25 mouse cellular contexts compared by ENCODE assay signal in genomic region chr5:137937238-137937637, GRCm38 (mm10). TPM values are rescaled to one million over a fixed set of nuclear protein-coding genes. Genes with fewer than 3 reads are reported as not detected.
DNase-seq lines count a peak whose midpoint lies in the region; ATAC-seq and TF ChIP-seq lines count a peak whose summit lies in the region.
"Had no signal": no experiment of that assay in that cellular context is flagged by ENCODE, and none has a peak within 500 bp of the region (broad histone marks: within the 10 kb centered on the region; RNA-seq: fewer than 3 reads in every experiment).

No protein-coding gene starts in this region.

- DNase-seq in kidney, adult 2 months, result no peak
- DNase-seq in kidney, adult 9 months, result no peak
- no peak for DNase-seq in midbrain, postnatal 0 days (ENCODE audit: low spot score)
- no peak for DNase-seq in midbrain, embryonic 10.5 days (ENCODE audit: low spot score)
- DNase-seq in R1 (ENCODE audit: low read depth, low spot score), result peak; percentile 77
- DNase-seq in ovary, postnatal 36 days (ENCODE audit: low spot score), result no peak
- DNase-seq in c-Kit-positive CD71-positive TER-119-positive erythroid progenitor cells, embryonic 14.5 days (ENCODE audit: low spot score), result no peak
- no peak for DNase-seq in cerebellum, adult 11-12 months
- DNase-seq: adrenal gland, postnatal 10 days; cerebellum, postnatal 36 days; forebrain, postnatal 0 days; gastrocnemius, postnatal 14 days; heart, postnatal 14 days; right cerebral cortex, adult 18-20 months had no signal

- H3K9me3 ChIP-seq in midbrain, postnatal 0 days (ENCODE audit: low read length), result no peaks in the 10 kb centered on the region
- H3K9me3 ChIP-seq in midbrain, embryonic 10.5 days (replicated peaks), result no peaks in the 10 kb centered on the region
- H3K9me3 ChIP-seq: heart, embryonic 10.5 days; limb, embryonic 15.5 days; midbrain, embryonic 12.5 days had no signal

- H3K4me1 ChIP-seq in kidney, adult 2 months (ENCODE audit: control insufficient read depth, insufficient read depth, low read length), result no peaks in the 10 kb centered on the region
- no peaks in the 10 kb centered on the region for H3K4me1 ChIP-seq in midbrain, postnatal 0 days (ENCODE audit: insufficient read depth, low read length)
- H3K4me1 ChIP-seq in midbrain, embryonic 10.5 days, result no peaks in the 10 kb centered on the region
- H3K4me1 ChIP-seq: heart, embryonic 10.5 days; limb, embryonic 15.5 days; midbrain, embryonic 12.5 days had no signal

- TF ChIP-seq CTCF in kidney, adult 2 months (conservative IDR thresholded peaks at IDR 0.05; ENCODE audit: insufficient read depth, insufficient read length, low read depth, low read length), result peak; percentile 35
- 0 out of 2 replicates have a peak, but pooled peaks have one; percentile 6 for TF ChIP-seq CTCF in midbrain, postnatal 0 days (IDR thresholded peaks at IDR 0.05)

- no peak overlapping the region for H3K4me2 ChIP-seq in midbrain, postnatal 0 days (ENCODE audit: low read depth, low read length, poor library complexity, severe bottlenecking)
- H3K4me2 ChIP-seq: limb, embryonic 15.5 days; midbrain, embryonic 12.5 days had no signal

- TF ChIP-seq POLR2A in kidney, adult 2 months (IDR thresholded peaks at IDR 0.05; ENCODE audit: low read depth, low read length), result no peak

- no peak overlapping the region for H3K9ac ChIP-seq in midbrain, postnatal 0 days (replicated peaks; ENCODE audit: low read length, poor library complexity, severe bottlenecking)
- H3K9ac ChIP-seq: forebrain, postnatal 0 days; limb, embryonic 15.5 days; midbrain, embryonic 12.5 days had no signal

- ATAC-seq in midbrain, postnatal 0 days (ENCODE audit: low FRiP score), result no peak
- ATAC-seq: forebrain, postnatal 0 days; hindbrain, embryonic 16.5 days had no signal

- no peak overlapping the region for H3K27ac ChIP-seq in kidney, adult 2 months (ENCODE audit: insufficient read depth, low read depth, low read length)
- no peak overlapping the region for H3K27ac ChIP-seq in midbrain, postnatal 0 days (ENCODE audit: low read depth, low read length)
- H3K27ac ChIP-seq in midbrain, embryonic 10.5 days (replicated peaks), result no peak overlapping the region
- H3K27ac ChIP-seq: heart, embryonic 10.5 days; limb, embryonic 15.5 days; midbrain, embryonic 12.5 days had no signal

- no peaks in the 10 kb centered on the region for H3K36me3 ChIP-seq in kidney, adult 2 months (ENCODE audit: control insufficient read depth, insufficient read depth, low read length)
- no peaks in the 10 kb centered on the region for H3K36me3 ChIP-seq in midbrain, postnatal 0 days (ENCODE audit: insufficient read depth, low read length)
- no peaks in the 10 kb centered on the region for H3K36me3 ChIP-seq in midbrain, embryonic 10.5 days
- H3K36me3 ChIP-seq: heart, embryonic 10.5 days; limb, embryonic 15.5 days; midbrain, embryonic 12.5 days had no signal

- 64% methylated on average over 4 of the region's 4 CpGs for WGBS in kidney, adult 2 months
- WGBS in midbrain, postnatal 0 days, result 69% methylated on average over 4 of the region's 4 CpGs
- WGBS in midbrain, embryonic 10.5 days, result 70% methylated on average over 4 of the region's 4 CpGs

- no peak overlapping the region for H3K4me3 ChIP-seq in kidney, adult 2 months (ENCODE audit: insufficient read depth, low read depth, low read length)
- H3K4me3 ChIP-seq in midbrain, postnatal 0 days (ENCODE audit: low read depth, low read length), result no peak overlapping the region
- no peak overlapping the region for H3K4me3 ChIP-seq in midbrain, embryonic 10.5 days
- H3K4me3 ChIP-seq: heart, embryonic 10.5 days; limb, embryonic 15.5 days; midbrain, embryonic 12.5 days; myocyte had no signal

- H3K27me3 ChIP-seq in kidney, adult 2 months (replicated peaks; ENCODE audit: control insufficient read depth, insufficient read depth, low read length), result no peaks in the 10 kb centered on the region
- H3K27me3 ChIP-seq in midbrain, postnatal 0 days (ENCODE audit: insufficient read depth, low read length), result no peaks in the 10 kb centered on the region
- H3K27me3 ChIP-seq in midbrain, embryonic 10.5 days (ENCODE audit: low read depth, poor library complexity, severe bottlenecking), result no peaks in the 10 kb centered on the region
- H3K27me3 ChIP-seq: limb, embryonic 15.5 days; midbrain, embryonic 12.5 days had no signal

RNA-seq across cellular contexts. Expression of gene Cyp3a13, which starts 15.8 kb away (rescaled TPM):
- 0.22 and 0.31 TPM in 2 replicates for polyA plus RNA-seq in kidney, adult 2 months (2012; rRNA removed)
- total RNA-seq in midbrain, postnatal 0 days (2014; rRNA removed), result not detected in 2 replicates
- not detected in 2 replicates for polyA plus RNA-seq in midbrain, postnatal 0 days (2015; fragmentation: Nextera tagmentation; extraction: Ambion mirVana)
- not detected in 2 replicates for polyA plus RNA-seq in midbrain, embryonic 10.5 days (2016; fragmentation: Nextera tagmentation; extraction: Ambion mirVana)
- total RNA-seq: forebrain, postnatal 0 days; gastrocnemius, postnatal 14 days; left cerebral cortex, postnatal 10 days; neutrophil, adult 5-6 weeks had no signal
- polyA plus RNA-seq: embryonic facial prominence, embryonic 11.5 days; forebrain, postnatal 0 days; hindbrain, embryonic 16.5 days; kidney, embryonic 14.5 days; midbrain, embryonic 12.5 days; testis, adult 2 months had no signal

RNA-seq across cellular contexts. Expression of gene Gjc3, which starts 25.7 kb away (rescaled TPM):
- 0.05 and 0.20 TPM in 2 replicates for polyA plus RNA-seq in kidney, adult 2 months (2012; rRNA removed)
- total RNA-seq in midbrain, postnatal 0 days (2014; rRNA removed), result 2.6 and 3.8 TPM in 2 replicates
- 1.3 and 1.5 TPM in 2 replicates for polyA plus RNA-seq in midbrain, postnatal 0 days (2015; fragmentation: Nextera tagmentation; extraction: Ambion mirVana)
- 0.02 and 0.05 TPM in 2 replicates for polyA plus RNA-seq in midbrain, embryonic 10.5 days (2016; fragmentation: Nextera tagmentation; extraction: Ambion mirVana)
- total RNA-seq: neutrophil, adult 5-6 weeks had no signal
- polyA plus RNA-seq: embryonic facial prominence, embryonic 11.5 days; heart, embryonic 10.5 days; kidney, embryonic 14.5 days; myocyte had no signal

RNA-seq across cellular contexts. Expression of gene Azgp1, which starts 44.1 kb away (rescaled TPM):
- 5.1 and 5.3 TPM in 2 replicates for polyA plus RNA-seq in kidney, adult 2 months (2012; rRNA removed)
- total RNA-seq in midbrain, postnatal 0 days (2014; rRNA removed), result not detected in 2 replicates
- not detected in 2 replicates for polyA plus RNA-seq in midbrain, postnatal 0 days (2015; fragmentation: Nextera tagmentation; extraction: Ambion mirVana)
- not detected in 2 replicates for polyA plus RNA-seq in midbrain, embryonic 10.5 days (2016; fragmentation: Nextera tagmentation; extraction: Ambion mirVana)
- total RNA-seq: forebrain, postnatal 0 days; gastrocnemius, postnatal 14 days; heart, postnatal 14 days; layer of hippocampus, adult 8-10 months; left cerebral cortex, postnatal 10 days; neutrophil, adult 5-6 weeks had no signal
- polyA plus RNA-seq: embryonic facial prominence, embryonic 11.5 days; forebrain, postnatal 0 days; heart, embryonic 10.5 days; hindbrain, embryonic 16.5 days; kidney, embryonic 14.5 days; limb, embryonic 15.5 days; midbrain, embryonic 12.5 days; myocyte had no signal
